Mouse (Mus musculus): ENCODE data around the gene Ly9. TPM values are rescaled to one million over a fixed set of nuclear protein-coding genes. Genes with fewer than 3 reads are reported as not detected.
A peak's percentile ranks its signal among the peaks of the same experiment; 100 is the strongest.

Gene Ly9
- polyA plus RNA-seq, 1 experiment from 2014 or later, result 22.7 TPM

- no peak for DNase-seq (ENCODE audit: low spot score)
These were observed 2.5 kb downstream of the Ly9 start for GRCm38 (mm10) chr1:171604686-171605085.

GRCm38 (mm10) chr1:171584584-171584983 lies 22.6 kb downstream of the Ly9 start:
- no peak for DNase-seq (ENCODE audit: low spot score)

- DNase-seq (ENCODE audit: low spot score), result no peak
These were observed 30.0 kb downstream of the Ly9 start for GRCm38 (mm10) chr1:171577168-171577567.

- DNase-seq (ENCODE audit: low spot score), result no peak
These were observed 38.8 kb downstream of the Ly9 start for GRCm38 (mm10) chr1:171568436-171568835.

GRCm38 (mm10) chr1:171566777-171567176 lies 40.4 kb downstream of the Ly9 start:
- DNase-seq (ENCODE audit: low spot score), result peak; percentile 72

GRCm38 (mm10) chr1:171565888-171566287 lies 41.3 kb downstream of the Ly9 start:
- no peak for DNase-seq (ENCODE audit: low spot score)

- peak; percentile 74 for DNase-seq (ENCODE audit: low spot score)
These were observed 43.0 kb downstream of the Ly9 start for GRCm38 (mm10) chr1:171564247-171564646.

- no peak for DNase-seq (ENCODE audit: low spot score)
These were observed 44.2 kb downstream of the Ly9 start for GRCm38 (mm10) chr1:171563042-171563441.

GRCm38 (mm10) chr1:171561639-171562225 lies 45.5 kb downstream of the Ly9 start:
- DNase-seq (ENCODE audit: low spot score), result no peak

- DNase-seq (ENCODE audit: low spot score), result no peak
These were observed 46.0 kb downstream of the Ly9 start for GRCm38 (mm10) chr1:171561200-171561599.

GRCm38 (mm10) chr1:171560262-171560661 lies 46.9 kb downstream of the Ly9 start:
- DNase-seq (ENCODE audit: low spot score), result no peak

- DNase-seq (ENCODE audit: low spot score), result no peak
These were observed 48.3 kb downstream of the Ly9 start, which contains the start of gene Cd244a for GRCm38 (mm10) chr1:171558898-171559297. Cd244a (plus strand) TSS chr1:171559193.

- no peak for DNase-seq (ENCODE audit: low spot score)
These were observed 48.8 kb downstream of the Ly9 start for GRCm38 (mm10) chr1:171558407-171558806.

GRCm38 (mm10) chr1:171556366-171556765 lies 50.8 kb downstream of the Ly9 start:
- no peak for DNase-seq (ENCODE audit: low spot score)

GRCm38 (mm10) chr1:171553359-171554341 lies 53.6 kb downstream of the Ly9 start:
- DNase-seq (ENCODE audit: low spot score), result no peak

- no peak for DNase-seq (ENCODE audit: low spot score)
These were observed 55.0 kb downstream of the Ly9 start for GRCm38 (mm10) chr1:171552230-171552629.

- no peak for DNase-seq (ENCODE audit: low spot score)
These were observed 55.9 kb downstream of the Ly9 start for GRCm38 (mm10) chr1:171551326-171551725.

- no peak for DNase-seq (ENCODE audit: low spot score)
These were observed 66.5 kb downstream of the Ly9 start for GRCm38 (mm10) chr1:171540694-171541093.
